Mouse (Mus musculus) intestine, embryonic 14.5 days (tissue): ENCODE data around the gene Snapc1. TPM values are rescaled to one million over a fixed set of nuclear protein-coding genes. Genes with fewer than 3 reads are reported as not detected.

Experiments
- ATAC-seq: fragments of 200-750 bp; cut with Nextera tagmentation; replicated peaks from 2 replicates; pipeline ENCODE4 v1.8.0; 2017; ENCODE audit warnings: low read depth, moderate number of reproducible peaks, moderate TSS enrichment, moderate library complexity; ENCODE audit not compliant: low FRiP score, low TSS enrichment
- DNase-seq: peaks from one replicate; pipeline ENCODE4 v3.0.0-alpha.2; 2018; ENCODE audit warnings: low spot score
- H3K27ac ChIP-seq: fragments of 300-500 bp; sonication (generic); 2 replicates; pipeline ENCODE4 v1.5.1; 2014; ENCODE audit warnings: low read depth, mild to moderate bottlenecking, control low read depth
- H3K27me3 ChIP-seq: fragments of 300-500 bp; sonication (generic); replicated peaks from 2 replicates; pipeline ENCODE4 v1.6.1; 2014; ENCODE audit warnings: low read length, control low read depth; ENCODE audit not compliant: control insufficient read depth, insufficient read depth
- H3K36me3 ChIP-seq: fragments of 300-500 bp; sonication (generic); 2 replicates; pipeline ENCODE4 v1.6.1; 2014; ENCODE audit warnings: low read length, control low read depth; ENCODE audit not compliant: control insufficient read depth, insufficient read depth
- H3K4me1 ChIP-seq: fragments of 300-500 bp; sonication (generic); replicated peaks from 2 replicates; pipeline ENCODE4 v1.6.1; 2014; ENCODE audit warnings: low read length, control low read depth, mixed read lengths; ENCODE audit not compliant: control insufficient read depth, insufficient read depth
- H3K4me2 ChIP-seq: fragments of 300-500 bp; sonication (generic); 2 replicates; pipeline ENCODE4 v1.6.1; 2014; ENCODE audit warnings: low read length
- H3K4me3 ChIP-seq: fragments of 300-500 bp; sonication (generic); 2 replicates; pipeline ENCODE4 v1.5.1; 2014; ENCODE audit warnings: low read depth, low read length, control low read depth, mixed read lengths
- H3K9ac ChIP-seq: fragments of 300-500 bp; sonication (generic); 2 replicates; pipeline ENCODE4 v1.6.1; 2014; ENCODE audit warnings: mild to moderate bottlenecking, low read length
- H3K9me3 ChIP-seq: fragments of 300-500 bp; sonication (generic); 2 replicates; pipeline ENCODE4 v1.6.1; 2016; ENCODE audit warnings: low read length, control low read depth; ENCODE audit not compliant: control insufficient read depth
- WGBS: fragments of 180-500 bp; shearing (Covaris S2); extraction: QIAGEN DNeasy Blood & Tissue Kit; methylation state at CpG from one replicate; pipeline ENCODE4 v1.1.7; 2014; 5-methylcytosine and 5-hydroxymethylcytosine counted together
- polyA plus RNA-seq: library from polyadenylated mRNA; unstranded; fragments of >200 nt; fragmentation: Nextera tagmentation; extraction: Ambion mirVana; gene quantifications from 2 replicates; pipeline ENCODE4 v1.2.1, GENCODE M21; 2014

Snapc1 gene
- 14.6 and 20.2 TPM in 2 replicates for polyA plus RNA-seq

GRCm38 (mm10) chr12:73964291-73965281, at the start of gene Snapc1:
Gene Snapc1 (plus strand): TSS chr12:73964481.
- Histone ChIP-seq H3K27me3 (no peaks in the 10 kb centered on the region), H3K27ac (peak within 1 kb of the TSS; percentile 38), H3K4me2 (peak within 1 kb of the TSS; percentile 89), H3K36me3 (peaks cover 23% of the 10 kb centered on the region), H3K4me3 (peak within 1 kb of the TSS; percentile 86), H3K4me1 (peaks cover 9% of the 10 kb centered on the region), H3K9me3 (no peaks in the 10 kb centered on the region), H3K9ac (peak within 1 kb of the TSS; percentile 78)
- 2% methylated on average over 60 of the region's 60 CpGs for WGBS
- DNase-seq (peak; percentile 99), ATAC-seq (peak; percentile 99)

GRCm38 (mm10) chr12:73918479-73918878, 45.8 kb upstream of the Snapc1 start:
- ATAC-seq (no peak), DNase-seq (no peak)
- H3K36me3 ChIP-seq = no peaks in the 10 kb centered on the region
- no peak overlapping the region for H3K9ac ChIP-seq
- H3K4me2 ChIP-seq = no peak overlapping the region
- 89% methylated on average over 5 of the region's 5 CpGs for WGBS
- H3K27ac ChIP-seq = no peak overlapping the region
- H3K27me3 ChIP-seq = no peaks in the 10 kb centered on the region
- no peak overlapping the region for H3K4me3 ChIP-seq
- no peaks in the 10 kb centered on the region for H3K9me3 ChIP-seq
- no peaks in the 10 kb centered on the region for H3K4me1 ChIP-seq

- Histone ChIP-seq H3K27me3 (no peaks in the 10 kb centered on the region), H3K4me2 (no peak overlapping the region), H3K4me1 (no peaks in the 10 kb centered on the region), H3K9me3 (no peaks in the 10 kb centered on the region), H3K36me3 (peaks cover 80% of the 10 kb centered on the region), H3K27ac (no peak overlapping the region), H3K4me3 (no peak overlapping the region), H3K9ac (no peak overlapping the region)
- 89% methylated on average over 3 of the region's 3 CpGs for WGBS
- no peak for ATAC-seq
- DNase-seq = no peak
Observed at GRCm38 (mm10) chr12:73930266-73930665, 34.0 kb upstream of the Snapc1 start.

GRCm38 (mm10) chr12:73931274-73931673, 33.0 kb upstream of the Snapc1 start:
- Histone ChIP-seq H3K27me3 (no peaks in the 10 kb centered on the region), H3K36me3 (peaks cover 88% of the 10 kb centered on the region), H3K4me2 (no peak overlapping the region), H3K4me1 (no peaks in the 10 kb centered on the region), H3K9me3 (no peaks in the 10 kb centered on the region), H3K4me3 (no peak overlapping the region), H3K9ac (no peak overlapping the region), H3K27ac (no peak overlapping the region)
- DNase-seq (no peak), ATAC-seq (no peak)
- 59% methylated on average over 5 of the region's 5 CpGs for WGBS

GRCm38 (mm10) chr12:73934528-73934927, 29.8 kb upstream of the Snapc1 start:
- no peaks in the 10 kb centered on the region for H3K9me3 ChIP-seq
- no peak overlapping the region for H3K27ac ChIP-seq
- H3K4me2 ChIP-seq = no peak overlapping the region
- no peaks in the 10 kb centered on the region for H3K27me3 ChIP-seq
- DNase-seq = no peak
- no peak for ATAC-seq
- H3K36me3 ChIP-seq = peaks cover 96% of the 10 kb centered on the region
- H3K9ac ChIP-seq = no peak overlapping the region
- H3K4me1 ChIP-seq = no peaks in the 10 kb centered on the region
- H3K4me3 ChIP-seq = no peak overlapping the region
- 76% methylated on average over 2 of the region's 2 CpGs for WGBS

GRCm38 (mm10) chr12:73937353-73937752, 26.9 kb upstream of the Snapc1 start, which contains the start of gene Gm49321:
Gene Gm49321 (plus strand): TSS chr12:73937653.
- Histone ChIP-seq H3K9me3 (no peaks in the 10 kb centered on the region), H3K4me2 (no peak within 1 kb of the TSS), H3K27ac (no peak within 1 kb of the TSS), H3K4me3 (no peak within 1 kb of the TSS), H3K9ac (no peak within 1 kb of the TSS), H3K27me3 (no peaks in the 10 kb centered on the region), H3K36me3 (peaks cover 95% of the 10 kb centered on the region), H3K4me1 (no peaks in the 10 kb centered on the region)
- DNase-seq (no peak), ATAC-seq (no peak)
- WGBS = 94% methylated on average over 1 of the region's 1 CpGs

- H3K4me3 ChIP-seq = no peak overlapping the region
- ATAC-seq (no peak), DNase-seq (no peak)
- 90% methylated on average over 6 of the region's 6 CpGs for WGBS
- no peaks in the 10 kb centered on the region for H3K27me3 ChIP-seq
- no peak overlapping the region for H3K9ac ChIP-seq
- H3K4me2 ChIP-seq = no peak overlapping the region
- H3K36me3 ChIP-seq = peaks cover 95% of the 10 kb centered on the region
- H3K27ac ChIP-seq = no peak overlapping the region
- no peaks in the 10 kb centered on the region for H3K4me1 ChIP-seq
- no peaks in the 10 kb centered on the region for H3K9me3 ChIP-seq
Observed at GRCm38 (mm10) chr12:73939542-73939941, 24.7 kb upstream of the Snapc1 start.

GRCm38 (mm10) chr12:73948415-73948814, 15.9 kb upstream of the Snapc1 start:
- 94% methylated on average over 4 of the region's 4 CpGs for WGBS
- Histone ChIP-seq H3K9me3 (no peaks in the 10 kb centered on the region), H3K27ac (no peak overlapping the region), H3K4me2 (peak overlapping the region; percentile 51), H3K27me3 (0 out of 2 replicates have a peak, but pooled peaks cover 5% of the 10 kb centered on the region), H3K4me1 (peaks cover 9% of the 10 kb centered on the region), H3K36me3 (peaks cover 34% of the 10 kb centered on the region), H3K9ac (no peak overlapping the region), H3K4me3 (no peak overlapping the region)
- DNase-seq (peak; percentile 50), ATAC-seq (no peak)
